ENCODE assay signal across 9 mouse cellular contexts in genomic region chr4:124860446-124860845, GRCm38 (mm10). TPM values are rescaled to one million over a fixed set of nuclear protein-coding genes. Genes with fewer than 3 reads are reported as not detected.
A peak's percentile ranks its signal among the peaks of the same experiment; 100 is the strongest.
DNase-seq lines count a peak whose midpoint lies in the region; ATAC-seq and TF ChIP-seq lines count a peak whose summit lies in the region.
"Had no signal": no experiment of that assay in that cellular context is flagged by ENCODE, and none has a peak within 500 bp of the region (broad histone marks: within the 10 kb centered on the region; RNA-seq: fewer than 3 reads in every experiment).

No protein-coding gene starts in this region.

- peak; percentile 47 to 83 for DNase-seq in spleen, postnatal 4 days (ENCODE audit: low spot score in 2 of 2)
- DNase-seq in spleen, adult 12 weeks (ENCODE audit: low spot score) = no peak
- DNase-seq in c-Kit-positive CD71-positive TER-119-positive erythroid progenitor cells, embryonic 14.5 days (ENCODE audit: low spot score) = peak; percentile 67
- DNase-seq in heart, postnatal 0 days (ENCODE audit: low spot score) = peak; percentile 46
- peak; percentile 84 for DNase-seq in kidney, postnatal 14 days
- peak; percentile 74 for DNase-seq in midbrain, embryonic 10.5 days (ENCODE audit: low spot score)
- DNase-seq in testis, postnatal 10 days (ENCODE audit: low spot score) = peak; percentile 90

- H3K27ac ChIP-seq in heart, postnatal 0 days (ENCODE audit: low read depth) = no peak overlapping the region
- no peak overlapping the region for H3K27ac ChIP-seq in midbrain, embryonic 10.5 days (replicated peaks)
- H3K27ac ChIP-seq: embryonic facial prominence, embryonic 12.5 days had no signal

- TF ChIP-seq EP300 in heart, postnatal 0 days (IDR thresholded peaks at IDR 0.05; ENCODE audit: low read depth) = no peak

- H3K4me3 ChIP-seq in heart, postnatal 0 days (ENCODE audit: low read depth, low read length) = no peak overlapping the region
- H3K4me3 ChIP-seq in midbrain, embryonic 10.5 days = peak overlapping the region; percentile 75; the same call in 1 of the 2 replicates

- no peak overlapping the region for H3K9ac ChIP-seq in heart, postnatal 0 days (replicated peaks; ENCODE audit: low read depth, low read length)

- 0 out of 2 replicates have a peak, but pooled peaks cover 6% of the 10 kb centered on the region for H3K4me1 ChIP-seq in heart, postnatal 0 days (ENCODE audit: control insufficient read depth, insufficient read depth)
- peaks cover 28% of the 10 kb centered on the region for H3K4me1 ChIP-seq in midbrain, embryonic 10.5 days

- no peak overlapping the region for H3K4me2 ChIP-seq in heart, postnatal 0 days (ENCODE audit: low read depth, low read length)

- H3K9me3 ChIP-seq in heart, postnatal 0 days (replicated peaks; ENCODE audit: control insufficient read depth, low read length) = no peaks in the 10 kb centered on the region
- H3K9me3 ChIP-seq in midbrain, embryonic 10.5 days (replicated peaks) = no peaks in the 10 kb centered on the region
- H3K9me3 ChIP-seq: embryonic facial prominence, embryonic 12.5 days had no signal

- TF ChIP-seq CTCF in heart, postnatal 0 days (IDR thresholded peaks at IDR 0.05; ENCODE audit: low read depth) = no peak

- peaks cover 33% of the 10 kb centered on the region for H3K27me3 ChIP-seq in heart, postnatal 0 days (ENCODE audit: control insufficient read depth, insufficient read depth, low read length)
- H3K27me3 ChIP-seq in midbrain, embryonic 10.5 days (ENCODE audit: low read depth, poor library complexity, severe bottlenecking) = peaks cover 28% of the 10 kb centered on the region

- WGBS in heart, postnatal 0 days = 2% methylated on average over 7 of the region's 7 CpGs
- WGBS in midbrain, embryonic 10.5 days = 18% methylated on average over 7 of the region's 7 CpGs

- peaks cover 16% of the 10 kb centered on the region for H3K36me3 ChIP-seq in heart, postnatal 0 days (replicated peaks; ENCODE audit: control insufficient read depth, insufficient read depth, low read length)
- H3K36me3 ChIP-seq in midbrain, embryonic 10.5 days = peaks cover 39% of the 10 kb centered on the region

- ATAC-seq in heart, postnatal 0 days (ENCODE audit: insufficient read depth, low read depth) = peak; percentile 59; the same call in 1 of the 2 replicates
- ATAC-seq in activated CD4-positive, CD25-positive, alpha-beta regulatory T cell, adult 4 months = no peak

RNA-seq across cellular contexts. Expression of gene Maneal, which starts 1.5 kb away (rescaled TPM):
- 0.39 TPM in 1 of 2 replicates, not detected in the other for total RNA-seq in heart, postnatal 0 days (2014; rRNA removed; ENCODE audit: low replicate concordance)
- 0.04 and 0.11 TPM in 2 replicates for polyA plus RNA-seq in heart, postnatal 0 days (2015; fragmentation: Nextera tagmentation; extraction: Ambion mirVana)
- 4.2 and 4.8 TPM in 2 replicates for polyA plus RNA-seq in midbrain, embryonic 10.5 days (2016; fragmentation: Nextera tagmentation; extraction: Ambion mirVana)
- under 1 TPM; 0.17 to 0.20 TPM for polyA plus RNA-seq in activated CD4-positive, CD25-positive, alpha-beta regulatory T cell, adult 4 months (2017; shearing (Covaris generic))

RNA-seq across cellular contexts. Expression of gene 1110065P20Rik, which starts 9.4 kb away (rescaled TPM):
- total RNA-seq in heart, postnatal 0 days (2014; rRNA removed; ENCODE audit: low replicate concordance) = 70.2 and 127 TPM in 2 replicates
- 51.5 and 54.3 TPM in 2 replicates for polyA plus RNA-seq in heart, postnatal 0 days (2015; fragmentation: Nextera tagmentation; extraction: Ambion mirVana)
- polyA plus RNA-seq in midbrain, embryonic 10.5 days (2016; fragmentation: Nextera tagmentation; extraction: Ambion mirVana) = 51.5 and 52.2 TPM in 2 replicates
- 1 to 10 TPM; 3.9 to 8.0 TPM for polyA plus RNA-seq in activated CD4-positive, CD25-positive, alpha-beta regulatory T cell, adult 4 months (2017; shearing (Covaris generic))

RNA-seq across cellular contexts. Expression of gene Yrdc, which starts 10.0 kb away (rescaled TPM):
- total RNA-seq in heart, postnatal 0 days (2014; rRNA removed; ENCODE audit: low replicate concordance) = 31.8 and 41.3 TPM in 2 replicates
- 15.8 and 16.9 TPM in 2 replicates for polyA plus RNA-seq in heart, postnatal 0 days (2015; fragmentation: Nextera tagmentation; extraction: Ambion mirVana)
- 40.0 and 44.0 TPM in 2 replicates for polyA plus RNA-seq in midbrain, embryonic 10.5 days (2016; fragmentation: Nextera tagmentation; extraction: Ambion mirVana)
- polyA plus RNA-seq in activated CD4-positive, CD25-positive, alpha-beta regulatory T cell, adult 4 months (2017; shearing (Covaris generic)) = 1 to 10 TPM; 4.4 to 6.2 TPM

RNA-seq across cellular contexts. Expression of gene Epha10, which starts 20.3 kb away (rescaled TPM):
- not detected in 2 replicates for total RNA-seq in heart, postnatal 0 days (2014; rRNA removed; ENCODE audit: low replicate concordance)
- not detected in 2 replicates for polyA plus RNA-seq in heart, postnatal 0 days (2015; fragmentation: Nextera tagmentation; extraction: Ambion mirVana)
- 5.1 and 7.9 TPM in 2 replicates for polyA plus RNA-seq in midbrain, embryonic 10.5 days (2016; fragmentation: Nextera tagmentation; extraction: Ambion mirVana)
- polyA plus RNA-seq in activated CD4-positive, CD25-positive, alpha-beta regulatory T cell, adult 4 months (2017; shearing (Covaris generic)) = under 1 TPM in 1 of 2 experiments, not detected in 1; 0.30 TPM

RNA-seq across cellular contexts. Expression of gene Mtf1, which starts 58.5 kb away (rescaled TPM):
- total RNA-seq in heart, postnatal 0 days (2014; rRNA removed; ENCODE audit: low replicate concordance) = 4.8 and 7.1 TPM in 2 replicates
- polyA plus RNA-seq in heart, postnatal 0 days (2015; fragmentation: Nextera tagmentation; extraction: Ambion mirVana) = 9.0 and 9.5 TPM in 2 replicates
- polyA plus RNA-seq in midbrain, embryonic 10.5 days (2016; fragmentation: Nextera tagmentation; extraction: Ambion mirVana) = 19.2 and 21.5 TPM in 2 replicates
- polyA plus RNA-seq in activated CD4-positive, CD25-positive, alpha-beta regulatory T cell, adult 4 months (2017; shearing (Covaris generic)) = 10 to 100 TPM; 14.2 to 18.5 TPM
